Mouse (Mus musculus) midbrain, embryonic 13.5 days (tissue): ENCODE measurements around the gene Ascc3. TPM values are rescaled to one million over a fixed set of nuclear protein-coding genes. Genes with fewer than 3 reads are reported as not detected.

Experiments used
- ATAC-seq: fragments of 200-750 bp; cut with Nextera tagmentation; 2 replicates; pipeline ENCODE4 v1.8.0; 2017; ENCODE audit warnings: mild to moderate bottlenecking, moderate TSS enrichment, moderate library complexity
- H3K27ac ChIP-seq: fragments of 300-500 bp; sonication (generic); 2 replicates; pipeline ENCODE4 v1.5.1; 2015; ENCODE audit warnings: inconsistent platforms, mild to moderate bottlenecking, moderate library complexity
- H3K27me3 ChIP-seq: fragments of 300-500 bp; sonication (generic); 2 replicates; pipeline ENCODE4 v1.6.1; 2015; ENCODE audit warnings: mild to moderate bottlenecking, inconsistent platforms
- H3K36me3 ChIP-seq: fragments of 300-500 bp; sonication (generic); 2 replicates; pipeline ENCODE4 v1.6.1; 2015; ENCODE audit warnings: mild to moderate bottlenecking, inconsistent platforms
- H3K4me1 ChIP-seq: fragments of 300-500 bp; sonication (generic); replicated peaks from 2 replicates; pipeline ENCODE4 v1.6.1; 2015; ENCODE audit warnings: inconsistent platforms
- H3K4me2 ChIP-seq: fragments of 300-500 bp; sonication (generic); replicated peaks from 2 replicates; pipeline ENCODE4 v1.6.1; 2015; ENCODE audit warnings: moderate library complexity, mild to moderate bottlenecking, inconsistent platforms
- H3K4me3 ChIP-seq: fragments of 300-500 bp; sonication (generic); replicated peaks from 2 replicates; pipeline ENCODE4 v1.5.1; 2015; ENCODE audit warnings: mild to moderate bottlenecking, inconsistent platforms
- H3K9ac ChIP-seq: fragments of 300-500 bp; sonication (generic); replicated peaks from 2 replicates; pipeline ENCODE4 v1.6.1; 2015; ENCODE audit warnings: mild to moderate bottlenecking, inconsistent platforms
- H3K9me3 ChIP-seq: fragments of 300-500 bp; sonication (generic); 2 replicates; pipeline ENCODE4 v1.6.1; 2016; ENCODE audit warnings: mild to moderate bottlenecking, inconsistent platforms
- WGBS: fragments of 180-500 bp; shearing (Covaris S2); methylation state at CpG from one replicate; pipeline ENCODE4 v1.1.7; 2015; 5-methylcytosine and 5-hydroxymethylcytosine counted together
- polyA plus RNA-seq: library from polyadenylated mRNA; unstranded; fragments of >200 nt; fragmentation: Nextera tagmentation; extraction: Ambion mirVana; gene quantifications from 2 replicates; pipeline ENCODE4 v1.2.1, GENCODE M21; 2015

Gene Ascc3
- polyA plus RNA-seq, 1 experiment from 2014 or later = 17.4 TPM

GRCm38 (mm10) chr10:50763457-50764310, 171.2 kb downstream of the Ascc3 start:
- H3K4me2 ChIP-seq = no peak overlapping the region
- no peaks in the 10 kb centered on the region for H3K27me3 ChIP-seq
- no peaks in the 10 kb centered on the region for H3K36me3 ChIP-seq
- WGBS = 49% methylated on average over 7 of the region's 7 CpGs
- no peak overlapping the region for H3K4me3 ChIP-seq
- H3K4me1 ChIP-seq = peaks cover 8% of the 10 kb centered on the region
- H3K27ac ChIP-seq = no peak overlapping the region
- H3K9me3 ChIP-seq = no peaks in the 10 kb centered on the region
- H3K9ac ChIP-seq = no peak overlapping the region
- ATAC-seq = peak; percentile 69

- H3K9me3 ChIP-seq = no peaks in the 10 kb centered on the region
- no peak for ATAC-seq
- WGBS = 42% methylated on average over 2 of the region's 2 CpGs
- H3K4me1 ChIP-seq = 0 out of 2 replicates have a peak, but pooled peaks cover 3% of the 10 kb centered on the region
- H3K4me2 ChIP-seq = no peak overlapping the region
- no peaks in the 10 kb centered on the region for H3K27me3 ChIP-seq
- H3K27ac ChIP-seq = no peak overlapping the region
- no peaks in the 10 kb centered on the region for H3K36me3 ChIP-seq
- H3K4me3 ChIP-seq = no peak overlapping the region
- no peak overlapping the region for H3K9ac ChIP-seq
Observed at GRCm38 (mm10) chr10:50772811-50773210, 180.3 kb downstream of the Ascc3 start.

GRCm38 (mm10) chr10:50773846-50774245, 181.4 kb downstream of the Ascc3 start:
- H3K9ac ChIP-seq = no peak overlapping the region
- H3K4me3 ChIP-seq = no peak overlapping the region
- ATAC-seq = no peak
- no peak overlapping the region for H3K27ac ChIP-seq
- 0 out of 2 replicates have a peak, but pooled peaks cover 3% of the 10 kb centered on the region for H3K4me1 ChIP-seq
- no peak overlapping the region for H3K4me2 ChIP-seq
- 89% methylated on average over 2 of the region's 2 CpGs for WGBS
- no peaks in the 10 kb centered on the region for H3K36me3 ChIP-seq
- no peaks in the 10 kb centered on the region for H3K9me3 ChIP-seq
- H3K27me3 ChIP-seq = no peaks in the 10 kb centered on the region

GRCm38 (mm10) chr10:50792840-50793239, 200.4 kb downstream of the Ascc3 start:
- 20% methylated on average over 5 of the region's 5 CpGs for WGBS
- peak; percentile 84 for ATAC-seq
- H3K36me3 ChIP-seq = no peaks in the 10 kb centered on the region; the same call in 1 of the 2 replicates

GRCm38 (mm10) chr10:50801594-50801993, 209.1 kb downstream of the Ascc3 start:
- no peak overlapping the region for H3K4me3 ChIP-seq
- no peaks in the 10 kb centered on the region for H3K27me3 ChIP-seq
- H3K27ac ChIP-seq = no peak overlapping the region
- WGBS = 31% methylated on average over 2 of the region's 2 CpGs
- no peak for ATAC-seq
- no peak overlapping the region for H3K9ac ChIP-seq
- 0 out of 2 replicates have a peak, but pooled peaks cover 7% of the 10 kb centered on the region for H3K4me1 ChIP-seq
- H3K36me3 ChIP-seq = no peaks in the 10 kb centered on the region
- no peak overlapping the region for H3K4me2 ChIP-seq
- no peaks in the 10 kb centered on the region for H3K9me3 ChIP-seq

More at GRCm38 (mm10) chr10:50792840-50793239, 200.4 kb downstream of the Ascc3 start:
- Histone ChIP-seq H3K4me3 (no peak overlapping the region), H3K4me1 (peaks cover 4% of the 10 kb centered on the region), H3K27ac (no peak overlapping the region), H3K9ac (no peak overlapping the region), H3K27me3 (no peaks in the 10 kb centered on the region), H3K4me2 (no peak overlapping the region), H3K9me3 (no peaks in the 10 kb centered on the region)

GRCm38 (mm10) chr10:50802380-50802779, 209.9 kb downstream of the Ascc3 start:
- 34% methylated on average over 2 of the region's 2 CpGs for whole genome bisulfite sequencing
- Histone ChIP-seq H3K4me2 (no peak overlapping the region), H3K9ac (no peak overlapping the region), H3K4me3 (no peak overlapping the region), H3K36me3 (no peaks in the 10 kb centered on the region), H3K9me3 (no peaks in the 10 kb centered on the region), H3K27ac (no peak overlapping the region), H3K27me3 (no peaks in the 10 kb centered on the region), H3K4me1 (0 out of 2 replicates have a peak, but pooled peaks cover 7% of the 10 kb centered on the region)
- no peak for ATAC-seq

GRCm38 (mm10) chr10:50806166-50806565, 213.7 kb downstream of the Ascc3 start:
- Histone ChIP-seq H3K27me3 (no peaks in the 10 kb centered on the region), H3K4me2 (no peak overlapping the region), H3K9me3 (no peaks in the 10 kb centered on the region), H3K9ac (no peak overlapping the region), H3K36me3 (no peaks in the 10 kb centered on the region), H3K27ac (no peak overlapping the region), H3K4me1 (0 out of 2 replicates have a peak, but pooled peaks cover 7% of the 10 kb centered on the region), H3K4me3 (no peak overlapping the region)
- WGBS = 95% methylated on average over 2 of the region's 2 CpGs
- no peak for ATAC-seq

- no peaks in the 10 kb centered on the region for H3K4me1 ChIP-seq
- H3K27ac ChIP-seq = no peak overlapping the region
- ATAC-seq = no peak
- H3K4me2 ChIP-seq = no peak overlapping the region
- no peaks in the 10 kb centered on the region for H3K36me3 ChIP-seq
- no peak overlapping the region for H3K4me3 ChIP-seq
- H3K27me3 ChIP-seq = no peaks in the 10 kb centered on the region
- 37% methylated on average over 1 of the region's 1 CpGs for WGBS
- no peak overlapping the region for H3K9ac ChIP-seq
- H3K9me3 ChIP-seq = no peaks in the 10 kb centered on the region
Observed at GRCm38 (mm10) chr10:50822363-50822762, 229.9 kb downstream of the Ascc3 start.

- no peak overlapping the region for H3K4me2 ChIP-seq
- H3K9me3 ChIP-seq = no peaks in the 10 kb centered on the region
- no peak overlapping the region for H3K27ac ChIP-seq
- H3K9ac ChIP-seq = no peak overlapping the region
- no peak overlapping the region for H3K4me3 ChIP-seq
- no peak for ATAC-seq
- no peaks in the 10 kb centered on the region for H3K4me1 ChIP-seq
- no peaks in the 10 kb centered on the region for H3K36me3 ChIP-seq
- no peaks in the 10 kb centered on the region for H3K27me3 ChIP-seq
Observed at GRCm38 (mm10) chr10:50826829-50827228, 234.4 kb downstream of the Ascc3 start.

GRCm38 (mm10) chr10:50834533-50834932, 242.1 kb downstream of the Ascc3 start:
- H3K4me3 ChIP-seq = no peak overlapping the region
- no peaks in the 10 kb centered on the region for H3K27me3 ChIP-seq
- H3K9ac ChIP-seq = no peak overlapping the region
- no peaks in the 10 kb centered on the region for H3K4me1 ChIP-seq
- 72% methylated on average over 2 of the region's 2 CpGs for WGBS
- H3K36me3 ChIP-seq = no peaks in the 10 kb centered on the region
- ATAC-seq = no peak
- no peaks in the 10 kb centered on the region for H3K9me3 ChIP-seq
- no peak overlapping the region for H3K27ac ChIP-seq
- no peak overlapping the region for H3K4me2 ChIP-seq

- H3K27me3 ChIP-seq = no peaks in the 10 kb centered on the region
- no peak overlapping the region for H3K4me3 ChIP-seq
- no peaks in the 10 kb centered on the region for H3K36me3 ChIP-seq
- H3K4me1 ChIP-seq = no peaks in the 10 kb centered on the region
- H3K9ac ChIP-seq = no peak overlapping the region
- no peak overlapping the region for H3K27ac ChIP-seq
- WGBS = 71% methylated on average over 3 of the region's 3 CpGs
- no peaks in the 10 kb centered on the region for H3K9me3 ChIP-seq
- no peak overlapping the region for H3K4me2 ChIP-seq
- 0 out of 2 replicates have a peak, but pooled peaks have one; percentile 43 for ATAC-seq
Observed at GRCm38 (mm10) chr10:50843363-50843762, 250.9 kb downstream of the Ascc3 start.

- no peaks in the 10 kb centered on the region for H3K27me3 ChIP-seq
- H3K4me1 ChIP-seq = no peaks in the 10 kb centered on the region
- H3K27ac ChIP-seq = no peak overlapping the region
- H3K9ac ChIP-seq = no peak overlapping the region
- no peak overlapping the region for H3K4me3 ChIP-seq
- no peaks in the 10 kb centered on the region for H3K36me3 ChIP-seq
- no peaks in the 10 kb centered on the region for H3K9me3 ChIP-seq
- 89% methylated on average over 4 of the region's 4 CpGs for WGBS
- no peak overlapping the region for H3K4me2 ChIP-seq
- ATAC-seq = no peak
Observed at GRCm38 (mm10) chr10:50868202-50868601, 275.7 kb downstream of the Ascc3 start.
